Mouse (Mus musculus) hindbrain, embryonic 11.5 days (tissue): ENCODE data around the gene Spem2. TPM values are rescaled to one million over a fixed set of nuclear protein-coding genes. Genes with fewer than 3 reads are reported as not detected.
A peak's percentile ranks its signal among the peaks of the same experiment; 100 is the strongest.
"Not testable (repeated sequence)": the region's sequence is repeated elsewhere in the genome, so short reads cannot be mapped to it uniquely, and the experiment has no call there.

Experiments
- ATAC-seq: fragments of 200-750 bp; cut with Nextera tagmentation; 2 replicates; pipeline ENCODE4 v1.8.0; 2017; ENCODE audit warnings: mild to moderate bottlenecking, moderate TSS enrichment, moderate library complexity; ENCODE audit not compliant: low FRiP score
- DNase-seq: peaks from one replicate; pipeline ENCODE4 v3.0.0-alpha.2; 2015; ENCODE audit warnings: low spot score
- H3K27ac ChIP-seq: fragments of 300-500 bp; sonication (generic); 2 replicates; pipeline ENCODE4 v1.5.1; 2014; ENCODE audit warnings: mild to moderate bottlenecking, low read depth, low read length
- H3K27me3 ChIP-seq: fragments of 300-500 bp; sonication (generic); 2 replicates; pipeline ENCODE4 v1.6.1; 2014; ENCODE audit warnings: mild to moderate bottlenecking, low read length, moderate library complexity, mixed read lengths; ENCODE audit not compliant: control insufficient read depth, insufficient read depth
- H3K36me3 ChIP-seq: fragments of 300-500 bp; sonication (generic); 2 replicates; pipeline ENCODE4 v1.6.1; 2014; ENCODE audit warnings: mild to moderate bottlenecking, low read length, moderate library complexity, mixed read lengths; ENCODE audit not compliant: control insufficient read depth, insufficient read depth
- H3K4me1 ChIP-seq: fragments of 300-500 bp; sonication (generic); replicated peaks from 2 replicates; pipeline ENCODE4 v1.6.1; 2014; ENCODE audit warnings: low read length, mixed read lengths; ENCODE audit not compliant: control insufficient read depth, insufficient read depth
- H3K4me2 ChIP-seq: fragments of 300-500 bp; sonication (generic); replicated peaks from 2 replicates; pipeline ENCODE4 v1.6.1; 2014; ENCODE audit warnings: mild to moderate bottlenecking, low read depth, low read length
- H3K4me3 ChIP-seq: fragments of 300-500 bp; sonication (generic); 2 replicates; pipeline ENCODE4 v1.5.1; 2014; ENCODE audit warnings: low read depth, low read length
- H3K9ac ChIP-seq: fragments of 300-500 bp; sonication (generic); 2 replicates; pipeline ENCODE4 v1.6.1; 2014; ENCODE audit warnings: low read depth, low read length
- H3K9me3 ChIP-seq: fragments of 300-500 bp; sonication (generic); 2 replicates; pipeline ENCODE4 v1.6.1; 2016; ENCODE audit warnings: low read length; ENCODE audit not compliant: control insufficient read depth
- WGBS: fragments of 180-500 bp; shearing (Covaris S2); extraction: QIAGEN DNeasy Blood & Tissue Kit; methylation state at CpG from one replicate; pipeline ENCODE4 v1.1.7; 2014; 5-methylcytosine and 5-hydroxymethylcytosine counted together
- polyA plus RNA-seq: library from polyadenylated mRNA; unstranded; fragments of >200 nt; fragmentation: Nextera tagmentation; extraction: Ambion mirVana; gene quantifications from 2 replicates; pipeline ENCODE4 v1.2.1, GENCODE M21; 2014

Spem2 gene
- polyA plus RNA-seq: not detected in 2 replicates

DNA sequence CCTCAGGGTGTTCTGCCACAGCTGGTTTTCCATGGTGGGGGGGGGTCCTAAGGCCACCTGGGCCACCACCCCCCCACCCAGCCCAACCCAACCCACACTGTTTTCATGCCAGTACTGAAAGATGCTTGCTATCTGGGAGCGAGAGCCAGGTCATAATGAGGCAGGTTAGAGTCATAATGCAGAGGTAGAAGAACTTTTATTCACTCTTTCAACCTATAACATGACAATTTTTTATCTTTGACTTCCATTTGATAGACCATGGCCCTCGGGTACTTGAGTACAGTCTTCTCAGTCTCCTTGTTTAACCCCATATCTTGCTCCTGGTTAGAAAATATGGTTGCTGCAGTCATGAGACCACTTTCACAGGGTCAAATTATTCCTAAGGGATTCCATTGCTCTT, at the start of gene Spem2:
Gene Spem2 (minus strand): TSS at position 101 of the 400 bp plus-strand sequence.
- ATAC-seq (no peak), DNase-seq (no peak)
- no peaks in the 10 kb centered on the region for H3K36me3 ChIP-seq
- no peak within 1 kb of the TSS for H3K27ac ChIP-seq
- H3K9me3 ChIP-seq: no peaks in the 10 kb centered on the region
- H3K4me1 ChIP-seq: no peaks in the 10 kb centered on the region; the same call in 1 of the 2 replicates
- 82% methylated on average over 2 of the region's 2 CpGs for WGBS
- no peak within 1 kb of the TSS for H3K4me2 ChIP-seq
- H3K9ac ChIP-seq: no peak within 1 kb of the TSS
- no peaks in the 10 kb centered on the region for H3K27me3 ChIP-seq
- no peak within 1 kb of the TSS for H3K4me3 ChIP-seq

- Histone ChIP-seq H3K9ac (no peak overlapping the region), H3K27ac (no peak overlapping the region), H3K4me2 (no peak overlapping the region), H3K27me3 (no peaks in the 10 kb centered on the region), H3K4me3 (no peak overlapping the region), H3K36me3 (no peaks in the 10 kb centered on the region), H3K4me1 (no peaks in the 10 kb centered on the region), H3K9me3 (no peaks in the 10 kb centered on the region)
- no peak for DNase-seq
- WGBS: 76% methylated on average over 9 of the region's 9 CpGs
- no peak for ATAC-seq
Observed at GRCm38 (mm10) chr11:69867335-69867734, 49.1 kb upstream of the Spem2 start.

- DNase-seq (no peak), ATAC-seq (no peak)
- Histone ChIP-seq H3K36me3 (no peaks in the 10 kb centered on the region), H3K27ac (no peak overlapping the region), H3K9me3 (no peaks in the 10 kb centered on the region), H3K4me2 (no peak overlapping the region), H3K4me3 (no peak overlapping the region), H3K4me1 (no peaks in the 10 kb centered on the region), H3K9ac (no peak overlapping the region), H3K27me3 (no peaks in the 10 kb centered on the region)
- WGBS: 88% methylated on average over 9 of the region's 9 CpGs
Observed at GRCm38 (mm10) chr11:69865561-69865960, 47.3 kb upstream of the Spem2 start.

- Histone ChIP-seq H3K4me1 (no peaks in the 10 kb centered on the region), H3K9ac (no peak overlapping the region), H3K9me3 (no peaks in the 10 kb centered on the region), H3K27me3 (no peaks in the 10 kb centered on the region), H3K27ac (no peak overlapping the region), H3K4me3 (no peak overlapping the region), H3K4me2 (no peak overlapping the region), H3K36me3 (no peaks in the 10 kb centered on the region)
- DNase-seq (no peak), ATAC-seq (no peak)
- 66% methylated on average over 8 of the region's 8 CpGs for WGBS
Observed at GRCm38 (mm10) chr11:69864138-69864860, 46.0 kb upstream of the Spem2 start.

GRCm38 (mm10) chr11:69863729-69864128, 45.5 kb upstream of the Spem2 start:
- H3K36me3 ChIP-seq, DNase-seq, H3K4me2 ChIP-seq, H3K9ac ChIP-seq, H3K27ac ChIP-seq, H3K4me3 ChIP-seq, H3K9me3 ChIP-seq, H3K27me3 ChIP-seq, H3K4me1 ChIP-seq, ATAC-seq: not testable (repeated sequence)
- 82% methylated on average over 3 of the region's 3 CpGs for WGBS

DNA sequence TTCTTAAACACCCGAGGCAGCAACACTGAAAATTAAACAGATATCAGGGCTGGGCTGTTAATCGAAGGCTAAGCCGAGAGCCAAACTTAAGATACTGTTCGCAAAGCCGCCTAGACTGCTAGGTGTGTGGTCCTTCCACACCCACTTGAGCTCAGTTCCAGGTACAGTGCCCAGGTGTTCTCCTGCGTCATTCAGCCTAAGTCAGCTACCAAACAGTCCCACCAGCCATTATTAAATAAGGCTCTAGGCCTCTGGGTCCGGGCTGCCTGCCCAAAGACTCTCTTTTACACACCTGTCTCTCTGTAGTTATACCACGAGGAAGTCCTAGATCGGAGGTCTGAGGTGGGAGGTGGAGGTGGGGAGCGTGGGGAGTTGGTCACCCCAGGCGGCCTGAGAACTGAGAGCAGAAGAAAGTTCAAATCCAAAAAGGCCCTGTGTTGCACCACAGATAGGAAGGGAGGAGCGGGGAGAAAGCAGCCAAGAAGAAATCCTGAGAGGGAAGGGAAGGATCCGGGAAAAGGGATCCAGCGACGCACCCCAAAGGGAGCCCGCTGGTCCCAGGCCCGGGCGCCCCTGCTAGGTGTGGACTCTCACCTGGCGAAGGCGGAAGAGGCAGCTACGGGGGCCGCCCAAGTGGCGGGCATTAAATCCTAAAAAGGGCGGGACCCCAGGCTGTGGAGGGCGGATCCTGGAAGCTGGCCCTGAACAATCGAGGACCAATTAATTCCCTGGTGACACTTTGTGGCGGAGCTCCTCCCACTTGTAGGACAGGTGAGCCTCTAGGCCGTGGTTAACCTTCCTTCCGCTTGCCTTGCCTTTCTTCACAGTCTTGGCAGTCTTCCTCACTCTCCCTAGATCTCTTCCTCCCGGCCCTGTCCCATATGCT, 40.1 kb upstream of the Spem2 start, which contains the start of gene Tnk1:
Gene Tnk1 (minus strand): TSS at position 618 of the 886 bp plus-strand sequence.
- WGBS: 23% methylated on average over 29 of the region's 30 CpGs
- Histone ChIP-seq H3K4me2 (peak within 1 kb of the TSS; percentile 7; the same call in 1 of the 2 replicates), H3K27me3 (peaks cover 17% of the 10 kb centered on the region), H3K36me3 (no peaks in the 10 kb centered on the region), H3K4me3 (no peak within 1 kb of the TSS), H3K9ac (no peak within 1 kb of the TSS), H3K9me3 (no peaks in the 10 kb centered on the region), H3K27ac (no peak within 1 kb of the TSS), H3K4me1 (peaks cover 3% of the 10 kb centered on the region; the same call in 1 of the 2 replicates)
- DNase-seq: no peak
- no peak for ATAC-seq

- no peaks in the 10 kb centered on the region for H3K36me3 ChIP-seq
- H3K4me1 ChIP-seq: peaks cover 3% of the 10 kb centered on the region; the same call in 1 of the 2 replicates
- 19% methylated on average over 16 of the region's 16 CpGs for WGBS
- no peak overlapping the region for H3K9ac ChIP-seq
- peak; percentile 65 for DNase-seq
- H3K4me3 ChIP-seq: no peak overlapping the region
- no peak overlapping the region for H3K4me2 ChIP-seq
- ATAC-seq: peak; percentile 68
- no peak overlapping the region for H3K27ac ChIP-seq
- H3K9me3 ChIP-seq: no peaks in the 10 kb centered on the region
- H3K27me3 ChIP-seq: peaks cover 17% of the 10 kb centered on the region
Observed at GRCm38 (mm10) chr11:69855347-69855746, 37.1 kb upstream of the Spem2 start.

GRCm38 (mm10) chr11:69854680-69855079, 36.4 kb upstream of the Spem2 start:
- no peaks in the 10 kb centered on the region for H3K36me3 ChIP-seq
- H3K4me2 ChIP-seq: no peak overlapping the region
- ATAC-seq: no peak
- H3K27me3 ChIP-seq: peaks cover 17% of the 10 kb centered on the region
- no peak for DNase-seq
- H3K27ac ChIP-seq: no peak overlapping the region
- no peak overlapping the region for H3K9ac ChIP-seq
- no peak overlapping the region for H3K4me3 ChIP-seq
- H3K4me1 ChIP-seq: peaks cover 3% of the 10 kb centered on the region; the same call in 1 of the 2 replicates
- 90% methylated on average over 10 of the region's 10 CpGs for WGBS
- no peaks in the 10 kb centered on the region for H3K9me3 ChIP-seq
